Mouse (Mus musculus): Measurements from ENCODE around the gene Slc25a34.

DNA sequence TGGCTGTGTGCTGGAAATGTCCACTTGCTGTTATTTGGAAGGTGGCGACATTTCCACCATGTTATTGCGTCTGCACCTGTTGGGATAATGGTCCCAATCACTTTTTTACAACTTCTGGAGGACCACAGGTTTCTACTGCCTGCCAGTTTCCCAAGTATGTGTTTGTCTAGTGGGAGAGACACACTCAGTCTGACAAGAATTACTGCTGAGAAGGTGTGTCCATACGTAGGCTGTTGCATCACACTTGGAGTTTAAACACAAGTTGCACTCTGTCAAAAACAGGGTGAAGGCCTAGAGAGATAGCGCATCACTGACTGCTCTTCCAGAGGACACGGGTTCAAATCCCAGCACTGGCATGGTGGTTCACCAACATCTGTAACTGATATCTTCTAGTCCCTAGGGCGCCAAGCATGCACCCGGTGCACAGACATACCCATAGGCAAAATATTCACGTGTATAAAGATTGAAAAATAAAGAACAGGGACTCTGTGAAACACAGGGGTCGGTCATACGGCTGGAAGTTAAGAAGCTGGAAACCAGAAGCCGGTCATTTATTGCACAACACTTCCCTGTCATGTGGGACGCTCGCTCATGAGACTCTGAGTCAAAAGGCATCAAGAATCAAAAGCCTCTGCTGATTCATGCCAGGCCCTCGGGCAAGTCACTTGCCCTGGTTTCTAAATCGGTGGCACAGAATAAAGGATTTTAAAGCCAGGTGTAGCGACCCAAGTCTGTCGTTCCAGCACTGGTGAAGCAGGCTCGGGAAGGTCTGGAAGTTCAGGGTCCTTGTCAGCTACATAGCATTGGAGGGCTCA, 46.5 kb upstream of the Slc25a34 start:
- no peak for TF ChIP-seq EP300 (IDR thresholded peaks at IDR 0.05; ENCODE audit: insufficient read depth, low read depth, low read length)
- no peak for TF ChIP-seq CTCF (IDR thresholded peaks at IDR 0.05; ENCODE audit: low read depth, low read length)
